Mouse (Mus musculus): ENCODE measurements around the gene Polg2. TPM values are rescaled to one million over a fixed set of nuclear protein-coding genes. Genes with fewer than 3 reads are reported as not detected.

Polg2 gene
- polyA plus RNA-seq, 1 experiment from 2014 or later, result 9.8 TPM

DNA sequence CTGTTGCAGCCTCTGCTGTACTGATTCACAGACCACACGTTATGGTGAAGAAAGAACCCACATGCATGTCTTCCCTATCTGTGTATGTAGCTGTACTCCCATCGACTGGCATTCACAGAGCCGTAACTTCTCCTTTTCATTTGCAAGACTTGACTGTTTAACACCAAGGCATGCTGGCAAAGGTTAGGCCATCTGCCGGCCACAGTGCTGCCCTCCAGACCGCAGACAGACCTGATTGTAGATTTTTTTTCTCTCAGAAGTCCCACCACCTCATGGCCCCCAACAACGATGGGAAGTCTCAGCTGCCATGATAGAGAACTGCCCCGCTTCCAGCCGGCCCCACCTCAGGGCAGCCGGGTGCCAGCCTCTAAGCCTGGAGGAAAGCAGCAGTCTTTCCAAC lies 40.3 kb upstream of the Polg2 start:
- Histone ChIP-seq H3K36me3 (ENCODE audit: control insufficient read depth, insufficient read depth, low read length) (peaks cover 86% of the 10 kb centered on the region), H3K27ac (replicated peaks; ENCODE audit: low read depth, low read length) (no peak overlapping the region), H3K27me3 (replicated peaks; ENCODE audit: control insufficient read depth, insufficient read depth, low read length) (no peaks in the 10 kb centered on the region), H3K4me2 (ENCODE audit: low read depth, low read length) (no peak overlapping the region), H3K9me3 (ENCODE audit: control insufficient read depth, low read length) (no peaks in the 10 kb centered on the region), H3K9ac (ENCODE audit: low read depth, low read length) (no peak overlapping the region), H3K4me3 (ENCODE audit: low read depth, low read length) (no peak overlapping the region), H3K4me1 (ENCODE audit: control insufficient read depth, insufficient read depth, low read length) (no peaks in the 10 kb centered on the region; the same call in 1 of the 2 replicates)
- 84% methylated on average over 9 of the region's 9 CpGs for WGBS
- ATAC-seq (ENCODE audit: low read depth) (no peak), DNase-seq (ENCODE audit: low spot score) (no peak)

DNA sequence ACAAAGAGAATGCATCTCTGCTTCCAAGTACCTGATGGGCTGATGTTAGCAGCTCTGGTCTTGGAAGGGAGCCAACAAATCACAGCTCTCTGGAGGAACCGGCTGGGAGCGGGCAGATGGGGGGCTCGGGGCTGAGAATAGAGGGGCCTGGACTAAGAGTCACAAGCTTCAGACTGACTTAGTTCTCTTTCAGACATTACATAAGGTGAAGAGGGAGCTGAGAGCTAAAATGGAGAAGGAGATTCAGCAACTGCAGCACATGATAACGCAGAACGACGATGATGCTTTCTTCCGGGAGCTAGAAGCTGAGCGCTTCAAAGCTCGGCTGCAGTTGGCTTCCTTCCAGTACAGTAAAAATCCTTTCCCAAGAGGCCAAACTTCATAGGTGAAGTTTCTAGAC lies 39.0 kb upstream of the Polg2 start:
- no peaks in the 10 kb centered on the region; the same call in 1 of the 2 replicates for H3K4me1 ChIP-seq (ENCODE audit: control insufficient read depth, insufficient read depth, low read length)
- peaks cover 87% of the 10 kb centered on the region for H3K36me3 ChIP-seq (ENCODE audit: control insufficient read depth, insufficient read depth, low read length)
- H3K9ac ChIP-seq (ENCODE audit: low read depth, low read length), result no peak overlapping the region
- H3K27ac ChIP-seq (replicated peaks; ENCODE audit: low read depth, low read length), result no peak overlapping the region; the same call in 1 of the 2 replicates
- WGBS, result 44% methylated on average over 9 of the region's 9 CpGs
- no peaks in the 10 kb centered on the region for H3K27me3 ChIP-seq (replicated peaks; ENCODE audit: control insufficient read depth, insufficient read depth, low read length)
- no peak overlapping the region for H3K4me2 ChIP-seq (ENCODE audit: low read depth, low read length)
- DNase-seq (ENCODE audit: low spot score) (peak; percentile 76), ATAC-seq (ENCODE audit: low read depth) (peak; percentile 69; the same call in 1 of the 2 replicates)
- H3K4me3 ChIP-seq (ENCODE audit: low read depth, low read length), result no peak overlapping the region
- no peaks in the 10 kb centered on the region for H3K9me3 ChIP-seq (ENCODE audit: control insufficient read depth, low read length)

DNA sequence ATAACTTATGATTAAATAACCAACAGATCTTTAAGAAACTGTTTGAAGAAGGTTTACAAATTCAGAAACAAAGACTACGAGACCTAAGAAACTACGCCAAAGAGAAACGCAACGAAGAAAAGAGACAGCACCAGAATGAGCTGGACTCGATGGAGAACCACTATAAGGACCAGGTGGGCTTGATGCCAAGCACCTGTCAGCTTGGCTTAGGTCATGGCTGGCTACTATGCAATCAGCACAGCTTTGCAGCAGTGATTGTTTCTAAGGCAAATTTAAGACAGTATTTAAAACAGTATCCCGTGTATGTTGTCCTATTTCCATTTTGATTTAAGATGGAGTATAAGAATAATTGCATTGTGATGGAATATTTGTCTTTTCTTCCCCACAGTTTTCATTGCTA lies 38.5 kb upstream of the Polg2 start:
- Histone ChIP-seq H3K27me3 (replicated peaks; ENCODE audit: control insufficient read depth, insufficient read depth, low read length) (no peaks in the 10 kb centered on the region), H3K27ac (replicated peaks; ENCODE audit: low read depth, low read length) (no peak overlapping the region), H3K36me3 (ENCODE audit: control insufficient read depth, insufficient read depth, low read length) (peaks cover 88% of the 10 kb centered on the region), H3K9ac (ENCODE audit: low read depth, low read length) (no peak overlapping the region), H3K4me1 (ENCODE audit: control insufficient read depth, insufficient read depth, low read length) (no peaks in the 10 kb centered on the region; the same call in 1 of the 2 replicates), H3K9me3 (ENCODE audit: control insufficient read depth, low read length) (no peaks in the 10 kb centered on the region), H3K4me2 (ENCODE audit: low read depth, low read length) (no peak overlapping the region), H3K4me3 (ENCODE audit: low read depth, low read length) (no peak overlapping the region)
- WGBS, result 77% methylated on average over 6 of the region's 6 CpGs
- DNase-seq (ENCODE audit: low spot score) (no peak), ATAC-seq (ENCODE audit: low read depth) (no peak)

DNA sequence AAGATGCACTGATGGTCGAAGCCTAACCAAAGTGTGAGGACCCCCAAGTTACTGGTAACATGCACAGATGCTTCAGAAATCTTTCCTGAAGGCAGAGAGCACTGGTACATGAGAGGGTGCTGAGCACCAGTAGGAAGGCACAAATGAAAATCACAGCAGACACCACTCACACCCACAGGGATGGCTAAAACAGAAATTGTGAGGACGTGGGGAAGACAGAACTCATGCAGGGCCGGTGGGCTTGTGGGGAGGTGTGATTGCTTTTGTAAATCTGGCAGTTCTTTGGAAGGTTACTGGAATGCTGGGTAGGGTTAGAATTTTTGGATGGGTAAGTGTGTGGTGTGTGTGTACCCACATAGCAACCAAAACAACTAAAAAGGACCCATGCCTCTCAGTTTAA lies 37.8 kb upstream of the Polg2 start:
- DNase-seq (ENCODE audit: low spot score), result no peak
- H3K36me3 ChIP-seq (ENCODE audit: control insufficient read depth, insufficient read depth, low read length), result peaks cover 88% of the 10 kb centered on the region
- no peaks in the 10 kb centered on the region for H3K9me3 ChIP-seq (ENCODE audit: control insufficient read depth, low read length)
- no peak overlapping the region for H3K4me2 ChIP-seq (ENCODE audit: low read depth, low read length)
- no peak overlapping the region for H3K27ac ChIP-seq (replicated peaks; ENCODE audit: low read depth, low read length)
- no peaks in the 10 kb centered on the region; the same call in 1 of the 2 replicates for H3K4me1 ChIP-seq (ENCODE audit: control insufficient read depth, insufficient read depth, low read length)
- H3K27me3 ChIP-seq (replicated peaks; ENCODE audit: control insufficient read depth, insufficient read depth, low read length), result no peaks in the 10 kb centered on the region
- H3K4me3 ChIP-seq (ENCODE audit: low read depth, low read length), result no peak overlapping the region
- WGBS, result 79% methylated on average over 3 of the region's 3 CpGs
- ATAC-seq (ENCODE audit: low read depth), result no peak
- no peak overlapping the region for H3K9ac ChIP-seq (ENCODE audit: low read depth, low read length)

DNA sequence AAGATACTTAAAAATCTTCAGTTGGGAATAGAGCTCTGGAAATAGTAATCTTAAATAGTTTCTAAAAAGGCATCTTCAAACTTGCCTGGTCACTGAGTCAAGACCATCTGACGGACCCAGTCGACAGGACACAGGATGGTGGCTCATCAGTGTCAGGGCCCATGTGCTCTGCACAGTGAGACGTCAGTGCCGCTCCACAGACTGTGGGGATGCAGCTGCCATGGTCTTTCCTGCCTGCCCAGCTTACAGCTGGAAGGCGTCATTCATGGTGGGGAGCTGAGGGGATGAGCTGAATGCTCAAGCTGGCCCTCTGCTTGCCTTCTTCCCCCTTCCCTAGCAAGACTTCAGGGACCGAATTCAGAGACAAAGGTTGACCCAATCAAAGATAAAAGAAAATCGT lies 37.0 kb upstream of the Polg2 start:
- Histone ChIP-seq H3K4me1 (ENCODE audit: control insufficient read depth, insufficient read depth, low read length) (no peaks in the 10 kb centered on the region; the same call in 1 of the 2 replicates), H3K36me3 (ENCODE audit: control insufficient read depth, insufficient read depth, low read length) (peaks cover 94% of the 10 kb centered on the region), H3K4me2 (ENCODE audit: low read depth, low read length) (no peak overlapping the region), H3K9ac (ENCODE audit: low read depth, low read length) (no peak overlapping the region), H3K27me3 (replicated peaks; ENCODE audit: control insufficient read depth, insufficient read depth, low read length) (no peaks in the 10 kb centered on the region), H3K27ac (replicated peaks; ENCODE audit: low read depth, low read length) (no peak overlapping the region), H3K4me3 (ENCODE audit: low read depth, low read length) (no peak overlapping the region), H3K9me3 (ENCODE audit: control insufficient read depth, low read length) (no peaks in the 10 kb centered on the region)
- ATAC-seq (ENCODE audit: low read depth) (peak; percentile 37; the same call in 1 of the 2 replicates), DNase-seq (ENCODE audit: low spot score) (peak; percentile 33)
- WGBS, result 67% methylated on average over 7 of the region's 7 CpGs

DNA sequence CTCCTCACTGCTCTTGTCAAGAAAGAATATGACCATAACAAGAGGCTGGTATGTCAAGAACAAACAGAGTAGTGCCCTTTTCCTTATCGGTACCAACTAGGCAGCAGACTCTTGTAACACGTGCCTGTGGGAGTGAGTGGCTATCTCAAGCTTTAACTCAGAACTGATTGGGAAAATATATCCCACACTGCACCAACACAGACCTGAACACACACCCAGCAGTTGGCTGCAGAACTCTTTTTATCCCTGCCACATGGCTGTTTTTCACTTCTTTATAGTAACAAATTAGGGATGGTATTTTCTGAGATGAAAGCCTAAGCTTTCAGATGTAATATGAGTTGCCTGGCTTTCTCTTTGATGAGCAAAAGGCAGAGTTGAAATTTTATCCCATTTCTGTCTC lies 36.4 kb upstream of the Polg2 start:
- 59% methylated on average over 2 of the region's 2 CpGs for WGBS
- Histone ChIP-seq H3K4me2 (ENCODE audit: low read depth, low read length) (no peak overlapping the region), H3K9me3 (ENCODE audit: control insufficient read depth, low read length) (no peaks in the 10 kb centered on the region), H3K27ac (replicated peaks; ENCODE audit: low read depth, low read length) (no peak overlapping the region), H3K4me1 (ENCODE audit: control insufficient read depth, insufficient read depth, low read length) (no peaks in the 10 kb centered on the region; the same call in 1 of the 2 replicates), H3K9ac (ENCODE audit: low read depth, low read length) (no peak overlapping the region), H3K4me3 (ENCODE audit: low read depth, low read length) (no peak overlapping the region), H3K36me3 (ENCODE audit: control insufficient read depth, insufficient read depth, low read length) (peaks cover 93% of the 10 kb centered on the region), H3K27me3 (replicated peaks; ENCODE audit: control insufficient read depth, insufficient read depth, low read length) (no peaks in the 10 kb centered on the region)
- ATAC-seq (ENCODE audit: low read depth), result no peak
- no peak for DNase-seq (ENCODE audit: low spot score)

DNA sequence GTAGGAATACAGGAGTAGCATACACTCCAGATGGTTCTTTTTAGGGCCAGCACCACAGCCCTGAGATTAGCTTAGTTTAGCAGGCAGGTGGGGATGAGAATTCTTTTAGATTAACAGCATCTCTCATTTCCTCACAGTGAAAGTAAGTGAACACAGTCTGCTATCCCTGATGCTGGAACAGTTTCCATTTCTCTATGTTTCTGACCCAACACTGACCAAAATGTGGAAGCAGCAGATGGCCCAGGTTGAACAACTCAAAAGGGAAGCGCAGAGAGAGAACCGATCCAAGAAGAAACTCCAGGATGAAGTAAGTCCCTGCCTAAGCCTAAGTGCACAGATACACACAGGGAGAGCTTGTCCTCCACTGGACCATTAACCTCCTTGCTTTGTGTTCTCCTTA lies 36.0 kb upstream of the Polg2 start:
- Histone ChIP-seq H3K4me2 (ENCODE audit: low read depth, low read length) (no peak overlapping the region), H3K4me3 (ENCODE audit: low read depth, low read length) (no peak overlapping the region), H3K9me3 (ENCODE audit: control insufficient read depth, low read length) (no peaks in the 10 kb centered on the region), H3K9ac (ENCODE audit: low read depth, low read length) (no peak overlapping the region), H3K4me1 (ENCODE audit: control insufficient read depth, insufficient read depth, low read length) (no peaks in the 10 kb centered on the region), H3K27ac (replicated peaks; ENCODE audit: low read depth, low read length) (no peak overlapping the region), H3K27me3 (replicated peaks; ENCODE audit: control insufficient read depth, insufficient read depth, low read length) (no peaks in the 10 kb centered on the region), H3K36me3 (ENCODE audit: control insufficient read depth, insufficient read depth, low read length) (peaks cover 93% of the 10 kb centered on the region)
- ATAC-seq (ENCODE audit: low read depth) (no peak), DNase-seq (ENCODE audit: low spot score) (no peak)
- 93% methylated on average over 2 of the region's 2 CpGs for WGBS

DNA sequence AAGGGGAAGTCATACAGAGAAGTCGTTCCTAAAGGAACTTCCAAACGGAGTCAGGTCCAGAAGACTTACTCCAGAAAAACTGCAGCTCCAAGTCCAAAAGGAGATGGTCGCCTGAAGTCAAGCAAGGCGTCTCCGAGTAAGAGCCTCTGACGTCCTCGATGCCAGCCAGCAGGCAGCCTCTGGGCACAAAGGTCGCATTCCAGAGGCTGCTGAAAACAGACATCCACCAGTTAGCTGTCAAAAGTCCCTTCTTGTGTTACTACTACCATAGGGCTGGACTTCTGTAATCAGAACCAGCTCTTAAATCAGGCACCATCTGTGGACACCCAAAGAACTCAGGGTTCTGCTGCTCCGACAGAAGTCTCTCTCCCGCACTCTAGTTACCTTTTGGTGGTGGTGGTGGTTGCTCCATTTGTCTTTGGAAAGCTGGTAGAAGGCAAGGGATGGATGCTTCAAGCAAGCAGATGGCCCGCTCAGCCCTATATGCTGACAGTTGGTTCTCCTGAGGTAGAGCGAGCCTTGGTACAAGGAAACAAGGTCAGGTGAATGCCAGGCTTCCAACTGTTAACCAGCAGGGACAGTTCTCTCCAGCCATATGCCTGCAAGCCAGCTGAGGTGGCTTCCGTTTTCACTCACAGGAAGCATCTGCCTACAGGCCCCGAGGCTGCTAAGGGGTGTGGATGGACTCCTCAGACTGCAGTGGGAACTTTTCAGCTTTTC lies 35.4 kb upstream of the Polg2 start:
- no peak overlapping the region for H3K4me3 ChIP-seq (ENCODE audit: low read depth, low read length)
- no peaks in the 10 kb centered on the region for H3K9me3 ChIP-seq (ENCODE audit: control insufficient read depth, low read length)
- ATAC-seq (ENCODE audit: low read depth) (no peak), DNase-seq (ENCODE audit: low spot score) (no peak)
- H3K36me3 ChIP-seq (ENCODE audit: control insufficient read depth, insufficient read depth, low read length), result peaks cover 90% of the 10 kb centered on the region
- H3K27ac ChIP-seq (replicated peaks; ENCODE audit: low read depth, low read length), result no peak overlapping the region
- no peaks in the 10 kb centered on the region for H3K27me3 ChIP-seq (replicated peaks; ENCODE audit: control insufficient read depth, insufficient read depth, low read length)
- no peak overlapping the region for H3K4me2 ChIP-seq (ENCODE audit: low read depth, low read length)
- no peak overlapping the region for H3K9ac ChIP-seq (ENCODE audit: low read depth, low read length)
- H3K4me1 ChIP-seq (ENCODE audit: control insufficient read depth, insufficient read depth, low read length), result no peaks in the 10 kb centered on the region
- 46% methylated on average over 14 of the region's 14 CpGs for WGBS

All from embryonic facial prominence, embryonic 14.5 days (tissue).